Mouse (Mus musculus) myocyte (in vitro differentiated cells): ENCODE results near the gene Hhipl1. TPM values are rescaled to one million over a fixed set of nuclear protein-coding genes. Genes with fewer than 3 reads are reported as not detected.

Source experiments
- H3K27me3 ChIP-seq: one replicate; pipeline ENCODE4 v1.6.1; 2011; ENCODE audit not compliant: control insufficient read depth, insufficient read depth, insufficient read length
- H3K36me3 ChIP-seq: one replicate; pipeline ENCODE4 v1.6.1; 2011; ENCODE audit not compliant: control insufficient read depth, insufficient read depth
- H3K4me2 ChIP-seq: one replicate; pipeline ENCODE4 v1.6.1; 2011; ENCODE audit warnings: low read depth, control low read depth
- H3K4me3 ChIP-seq: one replicate; pipeline ENCODE4 v1.5.1; 2011; ENCODE audit warnings: mild to moderate bottlenecking, control low read depth, moderate library complexity
- H3K79me2 ChIP-seq: one replicate; pipeline ENCODE4 v1.6.1; 2011; ENCODE audit not compliant: control insufficient read depth, insufficient read depth
- H3ac ChIP-seq: one replicate; pipeline ENCODE4 v1.6.1; 2011; ENCODE audit not compliant: control insufficient read depth, insufficient read length
- CEBPB ChIP-seq: IDR thresholded peaks from 2 replicates; pipeline ENCODE4 v1.6.1; 2011; ENCODE audit warnings: mild to moderate bottlenecking, moderate library complexity; ENCODE audit not compliant: poor library complexity, insufficient read depth, severe bottlenecking
- E2F4 ChIP-seq: IDR thresholded peaks from one replicate; pipeline ENCODE4 v1.6.1; 2011; ENCODE audit warnings: mild to moderate bottlenecking, control low read depth, moderate library complexity; ENCODE audit not compliant: insufficient read depth
- MAX ChIP-seq: IDR thresholded peaks from one replicate; pipeline ENCODE4 v1.6.1; 2011; ENCODE audit warnings: low read depth, mild to moderate bottlenecking, control low read depth
- MYOD1 ChIP-seq, 3 experiments: IDR thresholded peaks; one replicate each; pipeline ENCODE4 v1.6.1; 2011; ENCODE audit warnings: control low read depth in 2 of 3, low read depth in 2 of 3, mild to moderate bottlenecking in 2 of 3, moderate library complexity in 1 of 3; ENCODE audit not compliant: insufficient read length in 2 of 3, control insufficient read depth in 1 of 3
- MYOG ChIP-seq, 3 experiments: IDR thresholded peaks; one replicate each; pipeline ENCODE4 v1.6.1; 2011; ENCODE audit warnings: control low read depth in 2 of 3, low read depth in 2 of 3, mild to moderate bottlenecking in 2 of 3; ENCODE audit not compliant: insufficient read length in 2 of 3, control insufficient read depth in 1 of 3, insufficient read depth in 1 of 3
- POLR2A ChIP-seq: IDR thresholded peaks from one replicate; pipeline ENCODE4 v1.6.1; 2011; ENCODE audit warnings: low read depth, mild to moderate bottlenecking, control low read depth, moderate library complexity; ENCODE audit not compliant: insufficient read length
- POLR2AphosphoS2 ChIP-seq: IDR thresholded peaks from one replicate; pipeline ENCODE4 v1.6.1; 2011; ENCODE audit warnings: low read depth, control low read depth; ENCODE audit not compliant: insufficient read length
- REST ChIP-seq: IDR thresholded peaks from one replicate; pipeline ENCODE4 v1.6.1; 2011; ENCODE audit warnings: mild to moderate bottlenecking, control low read depth, moderate library complexity; ENCODE audit not compliant: insufficient read depth, insufficient read length
- SRF ChIP-seq: IDR thresholded peaks from one replicate; pipeline ENCODE4 v1.6.1; 2011; ENCODE audit warnings: low read depth; ENCODE audit not compliant: control insufficient read depth, insufficient read length
- TCF12 ChIP-seq: IDR thresholded peaks from one replicate; pipeline ENCODE4 v1.6.1; 2011; ENCODE audit warnings: mild to moderate bottlenecking, control low read depth; ENCODE audit not compliant: poor library complexity, insufficient read depth, severe bottlenecking
- TCF3 ChIP-seq: IDR thresholded peaks from one replicate; pipeline ENCODE4 v1.6.1; 2011; ENCODE audit warnings: low read depth, control low read depth; ENCODE audit not compliant: insufficient read length
- USF1 ChIP-seq: IDR thresholded peaks from one replicate; pipeline ENCODE4 v1.6.1; 2011; ENCODE audit warnings: low read depth, mild to moderate bottlenecking, control low read depth, moderate library complexity
- polyA plus RNA-seq: library from polyadenylated mRNA; unstranded; fragments of >200 nt; fragmentation: generic; extraction: Trizol; gene quantifications from one replicate; pipeline ENCODE4 v1.2.1, GENCODE M21; 2012; ENCODE audit warnings: missing spikeins

Hhipl1 gene
- polyA plus RNA-seq, 1 experiment, result 13.5 TPM

DNA sequence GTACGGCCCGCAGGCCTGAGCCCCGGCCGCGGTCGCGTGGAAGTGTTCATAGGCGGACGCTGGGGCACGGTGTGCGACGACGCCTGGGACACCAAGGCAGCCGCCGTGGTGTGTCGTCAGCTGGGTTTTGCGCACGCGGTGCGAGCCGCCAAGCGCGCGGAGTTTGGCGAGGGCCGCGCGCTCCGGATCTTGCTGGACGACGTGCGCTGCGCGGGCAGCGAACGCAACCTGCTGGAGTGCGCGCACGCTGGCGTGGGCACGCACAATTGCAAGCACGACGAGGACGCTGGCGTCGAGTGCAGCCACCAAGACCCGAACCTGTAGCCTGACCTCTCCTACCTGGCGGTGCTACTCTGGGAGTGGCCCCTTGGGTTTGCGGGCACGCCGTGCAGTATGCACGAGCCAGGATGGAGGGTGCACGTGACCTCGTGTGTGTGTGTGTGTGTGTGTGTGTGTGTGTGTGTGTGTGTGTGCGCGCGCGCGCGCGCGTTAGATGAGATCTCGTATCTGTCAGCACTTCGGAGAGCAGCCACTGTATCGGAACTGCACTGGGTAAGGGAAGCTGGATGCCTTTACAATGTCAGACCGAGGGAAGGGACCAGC lies 21.9 kb downstream of the Hhipl1 start:
- Histone ChIP-seq H3K79me2 (no peaks in the 10 kb centered on the region), H3K27me3 (no peaks in the 10 kb centered on the region), H3K4me2 (no peak overlapping the region), H3K36me3 (peaks cover 4% of the 10 kb centered on the region), H3K4me3 (no peak overlapping the region), H3ac (no peak overlapping the region)
- TF ChIP-seq MYOG (IDR thresholded peaks at IDR 0.05; ENCODE audit: control insufficient read depth in 1 of 3, insufficient read depth in 1 of 3, insufficient read length in 2 of 3, low read depth in 2 of 3), result no peak
- TF ChIP-seq USF1, result no peak
- no peak for TF ChIP-seq CEBPB
- no peak for TF ChIP-seq TCF12

DNA sequence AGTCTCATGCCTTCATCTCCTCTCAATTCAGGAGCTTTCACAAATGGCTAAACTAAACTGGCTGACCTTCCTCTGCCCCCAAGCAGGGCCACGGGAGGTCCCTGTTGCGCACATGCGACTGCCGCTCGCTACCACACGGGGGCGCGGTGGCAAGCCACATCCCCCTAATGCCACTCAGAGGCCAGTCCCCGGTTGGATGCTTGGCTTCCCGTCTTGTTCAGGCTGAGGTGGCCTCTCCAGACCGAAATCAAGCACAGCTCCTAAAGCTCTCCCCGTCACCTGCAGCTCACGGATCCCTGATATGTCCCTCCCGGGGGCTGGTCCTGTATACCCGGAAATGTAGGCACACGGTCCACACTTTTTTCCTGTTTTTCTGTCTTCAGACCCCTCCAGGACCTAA lies 27.0 kb downstream of the Hhipl1 start:
- H3K27me3 ChIP-seq, result no peaks in the 10 kb centered on the region
- TF ChIP-seq E2F4 (no peak), SRF (no peak)
- H3K4me3 ChIP-seq, result peak overlapping the region; percentile 21
- no peaks in the 10 kb centered on the region for H3K79me2 ChIP-seq
- no peak overlapping the region for H3ac ChIP-seq
- no peaks in the 10 kb centered on the region for H3K36me3 ChIP-seq
- H3K4me2 ChIP-seq, result peak overlapping the region; percentile 99

DNA sequence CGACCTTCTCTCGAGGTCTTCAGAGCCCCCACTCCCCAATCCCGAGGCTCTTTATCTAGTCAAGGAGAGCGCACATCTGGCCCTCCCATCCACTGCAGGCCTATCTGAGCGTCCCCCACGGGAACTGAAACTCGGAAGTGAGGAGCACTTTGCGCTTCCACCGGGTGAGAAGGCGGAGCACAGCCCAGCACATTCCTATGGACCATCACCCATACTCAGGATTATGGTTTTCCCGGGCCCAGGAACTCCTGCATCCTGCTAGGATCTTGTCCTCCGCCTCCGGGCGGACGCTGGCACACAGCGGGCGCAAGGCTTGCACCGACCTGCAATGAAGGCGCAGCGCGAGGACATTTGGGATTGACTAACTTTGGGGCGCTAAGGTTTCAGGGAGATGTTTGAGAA lies 27.4 kb downstream of the Hhipl1 start:
- Histone ChIP-seq H3ac (no peak overlapping the region), H3K4me3 (peak overlapping the region; percentile 21), H3K4me2 (peak overlapping the region; percentile 99), H3K27me3 (no peaks in the 10 kb centered on the region), H3K36me3 (no peaks in the 10 kb centered on the region), H3K79me2 (no peaks in the 10 kb centered on the region)
- TF ChIP-seq MYOG (IDR thresholded peaks at IDR 0.05; ENCODE audit: control insufficient read depth in 1 of 3, insufficient read depth in 1 of 3, insufficient read length in 2 of 3, low read depth in 2 of 3) (no peak), TCF3 (no peak), E2F4 (no peak), TCF12 (no peak), POLR2A (no peak), USF1 (no peak), REST (no peak), MAX (no peak), POLR2AphosphoS2 (no peak), MYOD1 (IDR thresholded peaks at IDR 0.05; ENCODE audit: control insufficient read depth in 1 of 3, insufficient read length in 2 of 3, low read depth in 2 of 3) (no peak), SRF (no peak), CEBPB (no peak)

GRCm38 (mm10) chr12:108333895-108334445 lies 27.9 kb downstream of the Hhipl1 start, which contains the start of gene Cyp46a1:
Gene Cyp46a1 (plus strand): TSS chr12:108334381.
- no peaks in the 10 kb centered on the region for H3K79me2 ChIP-seq
- H3K36me3 ChIP-seq, result no peaks in the 10 kb centered on the region
- peak within 1 kb of the TSS; percentile 21 for H3K4me3 ChIP-seq
- peak within 1 kb of the TSS; percentile 99 for H3K4me2 ChIP-seq
- H3ac ChIP-seq, result peak within 1 kb of the TSS; percentile 32
- TF ChIP-seq MYOG (IDR thresholded peaks at IDR 0.05; ENCODE audit: control insufficient read depth in 1 of 3, insufficient read depth in 1 of 3, insufficient read length in 2 of 3, low read depth in 2 of 3) (no peak), TCF3 (no peak), USF1 (no peak), MYOD1 (IDR thresholded peaks at IDR 0.05; ENCODE audit: control insufficient read depth in 1 of 3, insufficient read length in 2 of 3, low read depth in 2 of 3) (peak in 1 of 3 experiments; percentile 1), SRF (peak; percentile 21), POLR2A (peak; percentile 33), MAX (peak; percentile 34), CEBPB (no peak), E2F4 (no peak), POLR2AphosphoS2 (no peak), TCF12 (no peak), REST (no peak)
- H3K27me3 ChIP-seq, result no peaks in the 10 kb centered on the region

DNA sequence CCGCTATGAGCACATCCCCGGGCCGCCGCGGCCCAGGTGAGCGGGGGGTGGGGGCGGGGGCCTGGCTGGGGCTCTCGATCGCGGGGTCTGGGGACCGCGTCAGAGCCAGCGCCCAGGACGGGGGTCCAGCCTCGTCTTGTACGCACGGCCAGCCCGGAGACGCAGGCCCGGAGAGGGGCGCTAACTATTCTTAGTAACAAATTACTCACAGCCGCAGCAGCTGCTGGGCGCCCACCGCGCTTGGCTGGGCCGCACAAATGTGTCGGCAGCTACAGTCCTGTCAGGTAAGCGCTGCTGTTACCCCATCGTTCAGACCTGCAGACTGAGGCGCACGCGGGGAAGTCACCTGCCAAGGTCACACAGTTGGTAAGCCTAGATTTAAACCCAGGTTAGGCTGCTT lies 28.5 kb downstream of the Hhipl1 start:
- Histone ChIP-seq H3K27me3 (no peaks in the 10 kb centered on the region), H3K4me2 (peak overlapping the region; percentile 49), H3ac (peak overlapping the region; percentile 32), H3K36me3 (no peaks in the 10 kb centered on the region), H3K4me3 (no peak overlapping the region), H3K79me2 (no peaks in the 10 kb centered on the region)
- TF ChIP-seq MYOD1 (IDR thresholded peaks at IDR 0.05; ENCODE audit: control insufficient read depth in 1 of 3, insufficient read length in 2 of 3, low read depth in 2 of 3) (peak in 2 of 3 experiments; percentile 77 to 86), POLR2AphosphoS2 (no peak), MYOG (IDR thresholded peaks at IDR 0.05; ENCODE audit: control insufficient read depth in 1 of 3, insufficient read depth in 1 of 3, insufficient read length in 2 of 3, low read depth in 2 of 3) (peak in 2 of 3 experiments; percentile 83 to 88)
